Mouse (Mus musculus): ENCODE results near the gene Slc28a1.

Gene Slc28a1

GRCm38 (mm10) chr7:81114555-81114954 lies at the start of gene Slc28a1:
TSS of gene Slc28a1 (plus strand) at chr7:81114799.
- peak; percentile 80 for DNase-seq

- no peak for DNase-seq
These were observed 47.9 kb upstream of the Slc28a1 start for GRCm38 (mm10) chr7:81066714-81067113.

- peak; percentile 67 for DNase-seq
These were observed 42.1 kb upstream of the Slc28a1 start for GRCm38 (mm10) chr7:81072463-81072862.

- DNase-seq = no peak
These were observed 41.3 kb upstream of the Slc28a1 start for GRCm38 (mm10) chr7:81073273-81073672.

GRCm38 (mm10) chr7:81074546-81074945 lies 40.1 kb upstream of the Slc28a1 start:
- peak; percentile 27 for DNase-seq

GRCm38 (mm10) chr7:81075299-81075698 lies 39.3 kb upstream of the Slc28a1 start:
- no peak for DNase-seq

- DNase-seq = no peak
These were observed 38.9 kb upstream of the Slc28a1 start for GRCm38 (mm10) chr7:81075732-81076131.

- no peak for DNase-seq
These were observed 37.6 kb upstream of the Slc28a1 start for GRCm38 (mm10) chr7:81077009-81077408.

- no peak for DNase-seq
These were observed 35.9 kb upstream of the Slc28a1 start for GRCm38 (mm10) chr7:81078740-81079139.

- no peak for DNase-seq
These were observed 21.1 kb upstream of the Slc28a1 start for GRCm38 (mm10) chr7:81093420-81093965.

GRCm38 (mm10) chr7:81094104-81094757 lies 20.4 kb upstream of the Slc28a1 start:
- DNase-seq = no peak

- no peak for DNase-seq
These were observed 14.3 kb upstream of the Slc28a1 start for GRCm38 (mm10) chr7:81100341-81100740.

- DNase-seq = no peak
These were observed 11.7 kb upstream of the Slc28a1 start for GRCm38 (mm10) chr7:81102854-81103253.

GRCm38 (mm10) chr7:81105525-81105924 lies 9.1 kb upstream of the Slc28a1 start:
- DNase-seq = no peak

GRCm38 (mm10) chr7:81108226-81108625 lies 6.4 kb upstream of the Slc28a1 start:
- DNase-seq = no peak

GRCm38 (mm10) chr7:81109717-81110651 lies 4.6 kb upstream of the Slc28a1 start:
- peak; percentile 63 for DNase-seq

- DNase-seq = no peak
These were observed 3.8 kb upstream of the Slc28a1 start for GRCm38 (mm10) chr7:81110791-81111190.

- peak; percentile 83 for DNase-seq
These were observed 2.9 kb upstream of the Slc28a1 start for GRCm38 (mm10) chr7:81111729-81112128.

- DNase-seq = peak; percentile 75
These were observed 1.8 kb upstream of the Slc28a1 start for GRCm38 (mm10) chr7:81112686-81113360.

- DNase-seq = peak; percentile 48
These were observed 6.5 kb downstream of the Slc28a1 start for GRCm38 (mm10) chr7:81121099-81121498.

- no peak for DNase-seq
These were observed 8.2 kb downstream of the Slc28a1 start for GRCm38 (mm10) chr7:81122808-81123207.

GRCm38 (mm10) chr7:81123553-81123952 lies 9.0 kb downstream of the Slc28a1 start:
- no peak for DNase-seq

GRCm38 (mm10) chr7:81124773-81125172 lies 10.2 kb downstream of the Slc28a1 start:
- DNase-seq = peak; percentile 49
